Mouse (Mus musculus) T-cell, adult 2 months (primary cell): ENCODE results near the gene Adgrb2.

Source experiments
- DNase-seq: peaks from one replicate; pipeline ENCODE4 v3.0.0; 2022; ENCODE audit warnings: low spot score

Adgrb2 gene

DNA sequence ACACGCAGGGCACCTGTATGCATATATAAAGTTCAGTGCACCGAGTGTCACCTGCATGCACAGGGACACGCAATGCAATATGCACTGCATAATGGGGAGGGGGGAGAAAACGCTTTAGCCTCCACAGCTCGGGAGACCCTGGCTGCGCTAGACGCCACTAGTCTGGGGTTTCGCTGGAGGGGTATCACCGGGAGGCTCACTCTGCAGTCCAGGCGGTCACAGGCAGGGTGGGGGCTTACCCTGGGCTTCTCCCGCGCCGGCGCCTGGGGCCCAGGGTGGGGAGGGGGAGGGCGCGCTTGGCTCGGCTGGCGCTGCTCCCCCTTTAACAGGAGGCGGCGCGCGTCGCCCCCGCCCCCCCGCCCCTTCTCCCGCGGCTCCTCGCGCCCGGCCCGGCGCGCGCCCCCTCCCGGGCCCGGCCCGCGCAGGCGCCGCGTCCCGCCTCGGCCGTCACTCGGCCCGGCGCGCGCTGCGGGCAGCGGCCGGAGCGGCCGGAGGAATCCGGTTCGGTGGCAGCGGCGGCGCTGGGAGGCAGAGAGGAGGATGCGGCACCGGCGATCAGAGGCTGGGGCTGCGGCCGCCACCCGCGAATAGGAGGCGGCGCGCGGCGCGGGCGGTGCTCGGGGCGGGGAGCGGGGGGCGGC, at the start of gene Adgrb2:
TSS of gene Adgrb2 (plus strand) at position 450 of the 641 bp plus-strand sequence.
- DNase-seq: no peak

DNA sequence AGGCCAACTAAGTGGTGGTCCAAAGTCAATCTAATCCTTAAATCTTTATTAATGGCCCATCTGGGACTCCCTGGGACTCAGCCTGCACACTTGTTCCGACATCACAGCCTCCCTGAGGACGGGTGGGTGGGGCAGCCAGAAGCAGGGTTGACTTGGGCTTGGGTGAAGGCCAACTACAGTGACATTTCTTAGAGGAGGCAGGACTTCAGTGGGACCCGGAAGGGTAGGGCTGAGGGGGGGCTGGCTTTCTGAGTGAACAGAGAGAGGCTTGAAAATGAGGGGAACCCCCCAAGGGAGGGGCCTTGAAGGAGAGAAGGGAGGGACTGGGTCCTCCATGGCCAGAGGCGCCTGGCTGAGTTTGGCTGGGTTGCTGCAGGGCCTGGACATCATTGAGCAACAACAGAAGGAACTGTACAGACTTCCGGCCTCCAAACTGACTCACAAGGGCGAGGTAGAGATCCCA, 33.3 kb upstream of the Adgrb2 start:
- DNase-seq: no peak

DNA sequence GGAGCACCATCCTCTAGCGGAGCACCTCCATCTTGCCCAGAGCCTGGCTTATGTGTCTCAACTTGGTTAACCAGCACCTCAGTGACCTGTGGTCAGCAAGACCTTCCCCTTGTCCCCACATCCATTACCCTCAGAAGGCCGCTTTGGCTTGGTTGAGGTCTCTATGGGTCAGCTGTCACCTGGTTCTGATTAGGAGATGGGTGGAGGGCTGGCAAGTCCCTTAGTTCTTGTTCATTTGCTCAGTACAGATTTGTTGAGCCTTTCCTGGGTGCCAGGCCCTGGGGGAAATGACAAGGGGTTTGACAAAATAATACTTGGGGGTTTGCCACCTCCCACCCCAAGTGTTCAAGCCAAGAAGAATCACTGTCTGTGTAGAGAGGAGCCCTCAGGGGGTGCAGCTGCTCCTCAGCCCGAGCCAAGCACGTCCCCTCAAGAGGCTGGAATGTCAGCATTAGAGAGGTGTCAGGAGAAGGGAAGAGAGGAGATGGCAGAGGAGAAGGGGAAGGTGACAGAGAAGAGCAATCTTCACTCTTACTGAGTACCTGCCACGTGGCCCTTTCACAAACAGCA, 32.3 kb upstream of the Adgrb2 start:
- DNase-seq: no peak

DNA sequence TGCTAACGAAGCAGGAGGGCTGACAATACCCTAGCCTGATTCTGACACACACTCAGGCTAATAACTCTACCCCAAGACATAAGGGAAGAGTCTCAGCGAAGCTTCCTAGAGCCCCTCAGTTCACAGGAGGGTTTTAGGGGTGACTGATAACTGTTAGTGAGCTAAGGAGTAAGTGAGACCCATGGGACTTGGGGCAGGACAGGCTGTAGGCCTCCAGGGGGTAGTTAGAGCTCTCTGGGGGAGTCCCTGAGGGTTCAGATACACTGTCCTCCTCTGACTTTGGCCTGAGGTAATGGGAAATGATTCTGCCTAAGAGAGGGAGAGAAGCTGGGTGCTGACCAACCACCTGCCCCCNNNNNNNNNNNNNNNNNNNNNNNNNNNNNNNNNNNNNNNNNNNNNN, 30.1 kb upstream of the Adgrb2 start:
- no peak for DNase-seq

DNA sequence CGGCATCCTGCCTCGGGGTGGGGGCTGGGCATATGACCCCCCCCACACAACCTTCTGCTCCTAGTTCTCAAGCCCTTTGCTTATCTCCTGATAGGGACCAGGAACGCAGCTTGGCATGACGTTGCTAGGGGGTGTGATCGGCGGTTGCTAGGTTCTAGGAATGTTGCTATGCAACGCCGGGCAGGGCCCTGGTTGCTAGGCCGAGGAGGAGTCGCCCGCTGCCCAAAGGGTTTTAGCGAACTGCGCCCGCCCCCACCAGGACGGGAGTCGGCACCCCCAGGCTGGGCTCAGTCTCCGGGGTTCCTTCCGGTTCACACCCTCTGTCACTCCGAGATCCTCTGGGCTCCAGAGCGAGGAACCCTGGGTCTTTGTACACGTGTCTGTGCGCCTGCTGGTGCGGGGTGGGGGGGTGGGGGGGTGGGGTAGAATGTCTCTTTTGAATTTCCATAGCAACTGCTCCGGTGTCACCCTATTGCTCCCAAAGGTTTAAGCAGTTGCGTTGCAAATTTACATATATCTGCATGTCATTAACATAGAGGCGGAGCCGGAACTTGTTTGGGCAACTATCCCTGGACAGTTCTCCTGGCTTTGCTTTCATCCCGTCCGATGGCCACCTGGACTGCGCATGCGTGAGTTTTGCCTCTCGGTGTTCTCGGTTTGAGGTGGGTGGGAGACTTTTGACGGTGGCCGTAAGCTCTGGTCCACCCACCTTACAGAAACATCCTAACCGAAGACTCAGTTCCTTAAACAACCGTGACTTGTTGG, 24.3 kb upstream of the Adgrb2 start:
- peak; percentile 45 for DNase-seq

DNA sequence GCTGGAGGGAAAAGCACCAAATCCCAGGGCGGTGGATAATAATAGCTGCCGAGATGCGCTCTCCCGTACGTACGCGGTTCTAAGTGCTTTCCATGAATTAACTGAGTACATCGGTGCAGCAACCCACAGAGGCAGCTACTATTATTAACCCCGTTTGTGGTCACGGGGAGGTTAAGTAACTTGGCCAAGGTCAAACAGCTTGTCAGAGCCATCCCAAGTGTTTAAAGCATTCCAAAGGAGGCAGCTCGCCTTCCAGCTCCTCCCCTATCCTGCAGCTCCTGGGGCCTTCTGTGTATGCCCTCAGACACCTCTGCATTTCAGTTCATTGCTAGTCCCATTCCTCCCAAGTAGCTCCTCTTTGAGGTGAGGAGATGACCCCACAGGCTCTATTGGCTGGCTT, 19.4 kb upstream of the Adgrb2 start:
- no peak for DNase-seq

DNA sequence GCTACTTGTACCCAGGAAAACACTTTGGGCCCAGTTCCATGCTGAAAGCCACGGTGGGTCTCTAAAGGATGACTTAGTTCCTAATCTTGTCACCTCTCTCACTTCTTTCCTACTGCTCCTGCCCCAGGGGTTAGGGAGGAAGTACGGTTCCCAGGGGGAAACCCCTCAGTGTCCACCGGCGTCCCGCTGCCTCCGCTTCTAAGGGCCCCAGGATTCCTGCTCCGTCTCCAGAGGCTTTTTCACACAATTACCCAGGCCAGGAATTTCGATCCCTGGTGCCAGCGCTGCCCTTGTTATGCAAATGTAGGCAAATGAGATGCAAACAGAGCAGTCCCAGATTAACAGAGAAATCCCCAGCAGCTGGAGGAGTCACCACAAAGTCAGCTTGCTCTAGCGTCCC, 18.5 kb upstream of the Adgrb2 start:
- no peak for DNase-seq

DNA sequence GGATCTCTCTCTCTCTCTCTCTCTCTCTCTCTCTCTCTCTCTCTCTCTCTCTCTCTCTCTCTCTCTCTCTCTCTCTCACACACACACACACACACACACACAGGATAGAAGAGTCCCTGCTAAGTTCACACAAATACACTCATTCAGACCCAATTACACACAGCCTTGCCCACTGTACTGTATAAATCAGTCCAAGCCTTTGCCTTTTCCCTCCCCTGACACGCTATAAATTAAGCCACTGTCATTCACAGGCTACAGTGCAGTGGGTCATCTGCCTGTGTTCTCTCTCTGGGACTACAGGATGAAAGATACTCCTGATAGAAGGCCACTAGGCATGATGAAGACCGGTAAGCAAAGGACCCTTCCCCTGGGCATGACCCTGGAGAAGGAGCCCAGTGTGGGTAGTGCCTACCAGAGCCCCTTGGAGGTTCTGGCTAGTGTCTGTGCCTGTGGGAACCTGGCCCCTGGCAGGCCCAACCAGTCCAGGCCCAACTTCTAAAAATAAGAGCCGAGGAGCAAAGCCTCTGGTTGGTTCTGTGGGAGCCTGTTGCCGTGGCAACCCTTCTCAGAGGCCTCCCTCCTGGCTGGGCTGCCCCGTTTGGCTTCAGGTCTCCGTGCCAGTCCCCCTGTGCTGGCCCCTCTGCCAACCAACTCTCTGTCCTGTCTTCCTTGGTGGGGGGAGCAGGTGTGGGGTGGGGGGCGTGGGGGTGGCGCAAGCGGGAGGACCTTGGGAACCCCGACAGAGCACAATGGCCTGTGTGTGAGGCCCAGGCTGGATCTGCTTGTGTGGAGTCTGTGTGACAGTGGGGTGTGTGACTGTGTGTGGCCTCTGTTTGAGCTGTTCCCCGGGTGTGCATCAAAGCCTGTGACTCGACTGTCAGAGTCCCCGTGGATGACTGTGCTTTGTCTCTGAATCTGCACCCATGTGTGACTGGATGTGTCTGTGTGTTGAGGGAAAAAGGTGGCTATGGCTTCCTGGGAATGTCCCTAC, 17.4 kb upstream of the Adgrb2 start:
- no peak for DNase-seq

DNA sequence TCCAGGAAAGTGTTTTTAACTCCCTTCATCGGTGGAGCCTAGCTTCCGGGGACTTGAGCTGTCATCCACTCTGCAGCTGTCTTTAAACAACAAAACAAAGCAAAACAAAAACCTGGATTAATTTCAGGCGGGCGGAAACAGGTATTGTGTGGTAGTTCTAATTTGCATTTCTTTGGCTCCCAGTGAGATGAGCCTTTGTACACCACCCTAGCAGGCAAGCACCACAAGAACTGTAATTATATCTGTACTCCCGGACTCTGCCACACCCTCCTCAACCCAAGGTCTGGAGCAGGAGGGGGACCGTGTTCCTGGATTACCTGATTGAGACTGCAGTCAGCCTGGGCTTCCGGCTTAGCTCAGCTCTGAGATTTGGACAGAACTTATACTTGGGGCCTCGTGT, 14.5 kb upstream of the Adgrb2 start:
- DNase-seq: no peak

DNA sequence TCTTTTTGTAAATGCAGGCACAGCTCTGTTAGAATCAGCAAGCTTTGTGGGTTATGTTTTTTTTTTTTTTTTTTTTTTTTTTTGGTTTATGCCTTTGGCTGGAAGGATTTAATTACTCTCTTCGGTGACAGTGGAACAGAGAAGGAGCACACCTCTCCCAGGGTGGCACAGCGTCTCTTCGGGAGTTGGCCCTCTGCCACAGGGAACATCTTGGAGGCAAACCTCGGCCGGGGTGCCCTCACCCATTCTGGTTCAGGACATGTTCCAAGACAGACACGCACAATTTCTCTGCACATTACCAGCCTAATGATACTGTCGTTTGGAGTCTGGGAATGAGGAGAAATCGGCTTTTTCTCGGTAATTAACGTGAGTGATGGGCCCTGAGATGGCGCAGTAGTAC, 13.8 kb upstream of the Adgrb2 start:
- DNase-seq: no peak

DNA sequence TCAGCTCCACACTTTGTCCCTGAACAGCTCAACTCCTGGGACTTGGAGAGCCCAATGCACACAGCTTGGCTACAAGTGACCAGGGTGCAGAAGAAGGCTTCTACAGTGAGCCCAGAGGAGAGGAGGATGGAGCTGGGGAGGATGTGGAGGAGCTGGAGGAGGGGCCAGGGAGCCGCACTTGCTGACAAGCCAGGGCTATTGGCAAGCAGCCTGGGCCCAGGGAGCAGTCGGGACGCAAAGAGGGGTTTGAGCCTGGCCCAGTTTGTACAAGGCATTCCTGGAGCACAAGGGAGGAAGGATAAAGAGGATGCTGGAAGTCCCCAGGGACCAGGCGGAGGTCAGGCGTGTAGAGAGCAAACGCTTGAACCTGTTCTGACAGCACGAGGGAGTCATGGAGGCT, 12.7 kb upstream of the Adgrb2 start:
- DNase-seq: no peak

DNA sequence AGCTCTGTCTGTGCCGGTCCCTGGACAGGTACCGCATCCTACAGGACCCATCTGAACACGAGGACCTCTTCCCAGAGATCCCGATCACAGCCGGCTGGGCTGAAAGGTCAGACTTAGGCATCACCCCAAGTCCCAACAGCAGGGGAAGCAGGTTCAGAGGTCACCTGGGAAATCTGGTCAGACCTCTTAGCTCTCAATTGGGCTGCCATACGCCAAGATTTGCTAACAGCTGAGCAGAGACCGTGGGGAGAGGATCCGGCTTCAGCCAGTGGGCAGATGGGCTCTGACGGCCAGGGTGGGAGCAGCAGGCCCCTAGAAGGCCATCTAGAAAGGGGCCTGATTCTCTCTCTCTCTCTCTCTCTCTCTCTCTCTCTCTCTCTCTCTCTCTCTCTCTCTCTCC, 10.4 kb upstream of the Adgrb2 start:
- no peak for DNase-seq

DNA sequence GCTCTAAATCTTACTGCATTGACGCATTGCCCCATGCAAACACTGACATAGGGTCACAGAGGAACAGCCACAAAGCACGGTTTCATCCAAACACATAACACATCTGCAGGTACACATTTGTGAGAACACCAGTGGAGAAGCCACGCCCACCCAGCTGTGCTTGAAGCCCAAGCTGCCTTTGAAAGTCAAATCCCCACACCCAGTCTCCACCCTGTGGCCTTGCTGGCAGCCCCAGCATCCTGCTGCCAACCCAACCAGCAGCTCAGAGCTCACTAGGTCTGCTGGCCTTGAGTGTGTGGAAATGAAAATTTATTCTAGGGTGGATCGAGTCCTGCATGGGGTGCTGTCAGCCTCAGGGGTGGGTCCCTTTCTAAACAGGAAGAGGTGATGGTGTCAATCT, 7.4 kb upstream of the Adgrb2 start:
- no peak for DNase-seq

DNA sequence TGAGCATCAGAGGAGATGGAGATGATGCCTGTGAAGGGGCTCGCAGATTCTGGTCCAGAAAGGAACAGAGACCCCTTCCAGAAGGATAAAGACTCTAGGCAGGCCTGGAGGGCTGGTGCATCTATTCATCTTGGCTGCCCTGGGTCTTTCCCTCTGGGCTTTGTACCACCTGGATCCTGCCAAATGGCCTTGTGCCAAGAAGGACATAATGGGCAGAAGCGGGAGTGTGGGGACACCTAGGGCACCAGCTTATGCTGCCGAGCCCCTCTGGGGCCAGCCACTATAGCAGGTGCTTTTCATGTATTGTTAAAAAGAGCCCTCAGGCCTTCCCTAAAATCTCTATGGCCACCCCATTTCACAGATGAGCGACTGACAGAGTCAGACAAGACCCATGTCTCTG, 6.4 kb upstream of the Adgrb2 start:
- DNase-seq: no peak

DNA sequence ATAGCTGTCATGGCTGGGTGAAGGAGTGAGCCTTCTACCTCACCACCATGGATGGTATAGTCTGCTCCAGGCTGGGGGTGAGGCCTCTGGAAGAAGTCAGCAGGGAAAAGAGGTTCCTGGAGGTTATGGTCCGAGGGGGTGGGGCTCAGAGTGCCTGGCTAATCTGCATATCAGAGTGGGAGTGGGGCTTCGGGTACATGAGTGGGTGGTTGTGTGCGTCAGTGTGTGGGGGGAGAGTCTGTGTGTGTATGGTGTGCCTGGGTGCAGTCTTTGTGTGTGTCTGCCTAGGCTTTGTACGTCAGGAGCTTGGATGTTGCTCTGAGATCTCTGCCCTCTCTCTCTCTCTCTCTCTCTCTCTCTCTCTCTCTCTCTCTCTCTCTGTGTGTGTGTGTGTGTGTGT, 5.7 kb upstream of the Adgrb2 start:
- no peak for DNase-seq

DNA sequence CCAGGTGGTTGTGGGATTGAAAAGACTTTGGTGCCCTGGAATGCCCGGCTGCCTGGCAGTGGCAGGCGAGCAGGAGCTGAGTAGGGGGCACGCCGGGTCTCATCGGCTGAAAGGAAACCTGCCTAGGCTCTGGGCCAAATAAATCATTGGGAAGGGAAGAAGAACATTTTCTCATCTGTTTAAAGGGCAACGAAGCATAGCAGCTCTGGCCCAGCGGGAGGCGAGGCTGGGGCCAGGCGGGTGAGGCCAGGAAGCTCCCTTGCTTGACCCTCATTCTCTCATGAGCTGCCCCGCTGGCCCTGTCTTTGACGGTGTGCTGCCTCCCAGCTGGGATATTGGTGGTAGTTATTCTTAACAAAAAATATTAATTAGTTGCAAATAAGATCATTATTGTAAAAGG, 3.0 kb upstream of the Adgrb2 start:
- DNase-seq: no peak

DNA sequence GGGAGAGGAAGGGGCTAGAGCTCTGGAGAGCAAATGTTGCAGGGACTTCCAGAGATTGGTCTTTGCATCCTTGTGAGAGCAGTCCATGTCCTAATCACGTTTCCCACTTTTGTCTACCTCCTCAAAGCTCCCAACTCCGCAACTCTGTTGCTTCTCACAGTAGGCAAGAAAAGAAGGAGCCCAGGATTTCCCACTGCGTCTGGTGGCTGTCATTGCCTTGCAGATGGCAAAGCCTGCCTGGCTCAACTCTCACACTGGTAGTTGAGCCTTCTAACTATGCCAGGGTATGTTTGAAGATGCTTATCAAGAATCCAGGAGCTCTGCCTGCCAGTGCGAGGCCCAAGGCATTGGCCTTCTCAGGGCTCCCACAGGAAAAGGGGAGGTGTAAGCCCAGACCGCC, 1.6 kb upstream of the Adgrb2 start:
- DNase-seq: no peak

DNA sequence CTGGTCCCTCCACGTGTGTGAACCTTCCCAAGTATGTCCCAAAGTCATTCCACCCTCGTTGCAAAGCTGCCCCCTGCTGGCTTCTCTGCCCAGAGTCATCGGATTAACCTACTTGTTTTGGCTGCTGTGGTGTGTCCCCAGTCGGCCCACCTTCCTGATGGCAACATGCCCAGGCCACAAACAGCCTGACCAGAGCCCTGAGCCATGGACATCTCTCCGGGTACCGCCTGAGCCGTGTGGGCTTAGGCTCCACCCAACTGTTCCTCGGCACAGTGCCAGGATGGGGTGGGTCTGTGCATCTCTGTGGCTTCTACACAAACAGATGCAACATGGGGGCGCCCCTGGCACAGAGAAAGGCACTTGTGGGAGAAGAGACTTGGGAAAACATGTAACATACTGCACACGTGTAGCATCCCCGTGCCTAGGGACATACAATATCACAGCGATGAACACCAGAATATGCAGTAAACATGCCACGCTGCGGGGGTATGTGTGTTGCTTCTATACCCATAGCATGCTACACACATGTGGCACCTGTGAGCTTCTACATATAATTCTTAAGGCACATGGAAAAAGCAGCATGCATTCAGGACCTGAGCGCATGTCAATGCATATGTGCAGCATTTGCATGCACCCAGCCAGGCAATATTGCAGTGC, 778 bp upstream of the Adgrb2 start:
- no peak for DNase-seq

DNA sequence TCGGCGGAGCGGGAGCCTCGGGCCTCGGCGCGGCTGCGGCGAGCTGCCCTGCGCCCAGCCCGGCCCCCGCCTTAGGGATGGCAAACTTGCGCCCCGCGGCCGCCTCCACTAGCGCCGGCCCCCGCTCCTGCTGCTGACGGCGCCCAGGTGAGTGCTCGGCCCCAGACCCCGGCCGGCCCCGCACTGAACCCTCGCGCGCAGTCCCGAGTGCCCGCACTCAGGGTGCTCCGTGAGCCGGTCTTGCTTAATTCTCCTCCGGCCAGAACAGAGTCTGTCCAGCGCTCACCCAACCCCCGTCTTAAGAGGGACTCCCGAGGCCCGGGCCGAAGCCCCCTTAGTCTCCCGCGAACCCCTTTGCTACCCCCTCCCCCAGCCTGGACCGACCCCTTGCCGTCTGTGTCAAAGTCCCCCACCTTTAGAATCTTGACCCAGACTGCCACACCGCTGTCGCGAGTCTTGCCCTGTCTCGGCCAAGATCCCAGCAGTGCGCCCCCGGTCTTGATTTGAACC, 546 bp downstream of the Adgrb2 start:
- DNase-seq: no peak

DNA sequence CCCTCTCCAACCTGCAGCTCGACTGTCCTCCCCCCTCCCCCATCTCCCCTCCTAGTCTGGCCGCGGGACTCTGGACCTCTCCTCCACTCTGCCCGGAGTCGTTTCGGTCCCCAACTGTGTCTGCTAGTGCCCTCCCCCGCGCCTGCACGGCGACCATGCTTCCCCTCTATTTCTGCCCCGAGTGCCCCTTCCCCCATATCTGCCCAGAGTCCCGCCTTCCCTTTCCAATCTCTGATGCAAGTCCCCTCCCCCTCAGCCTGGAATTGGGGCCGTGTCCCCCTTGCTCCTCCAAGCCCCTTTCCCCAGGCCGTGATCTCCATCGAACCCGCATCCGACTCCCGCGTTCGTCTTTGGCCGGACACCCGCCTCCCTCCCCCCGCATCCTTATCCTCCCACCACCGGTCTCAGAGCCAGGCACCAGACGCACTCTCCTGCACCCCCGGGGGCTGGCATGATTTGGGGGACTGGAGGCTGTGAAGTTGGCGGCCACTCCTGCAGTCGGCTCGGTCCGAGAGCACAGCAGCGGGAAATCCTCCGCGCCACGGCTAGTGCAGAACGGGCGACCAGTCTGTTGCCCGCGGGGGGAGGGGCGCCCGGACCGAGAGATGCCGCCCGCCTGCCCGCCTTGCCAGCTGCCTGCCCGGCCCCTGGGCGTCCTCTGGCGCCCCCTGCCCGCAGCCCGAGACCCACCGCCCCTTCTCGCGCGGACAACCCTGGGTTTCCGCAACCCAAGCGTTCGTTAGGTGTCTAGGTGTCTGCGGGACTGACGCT, 1.2 kb downstream of the Adgrb2 start:
- peak; percentile 20 for DNase-seq
